Mouse (Mus musculus): Measurements from ENCODE around the gene Arf5.

DNA sequence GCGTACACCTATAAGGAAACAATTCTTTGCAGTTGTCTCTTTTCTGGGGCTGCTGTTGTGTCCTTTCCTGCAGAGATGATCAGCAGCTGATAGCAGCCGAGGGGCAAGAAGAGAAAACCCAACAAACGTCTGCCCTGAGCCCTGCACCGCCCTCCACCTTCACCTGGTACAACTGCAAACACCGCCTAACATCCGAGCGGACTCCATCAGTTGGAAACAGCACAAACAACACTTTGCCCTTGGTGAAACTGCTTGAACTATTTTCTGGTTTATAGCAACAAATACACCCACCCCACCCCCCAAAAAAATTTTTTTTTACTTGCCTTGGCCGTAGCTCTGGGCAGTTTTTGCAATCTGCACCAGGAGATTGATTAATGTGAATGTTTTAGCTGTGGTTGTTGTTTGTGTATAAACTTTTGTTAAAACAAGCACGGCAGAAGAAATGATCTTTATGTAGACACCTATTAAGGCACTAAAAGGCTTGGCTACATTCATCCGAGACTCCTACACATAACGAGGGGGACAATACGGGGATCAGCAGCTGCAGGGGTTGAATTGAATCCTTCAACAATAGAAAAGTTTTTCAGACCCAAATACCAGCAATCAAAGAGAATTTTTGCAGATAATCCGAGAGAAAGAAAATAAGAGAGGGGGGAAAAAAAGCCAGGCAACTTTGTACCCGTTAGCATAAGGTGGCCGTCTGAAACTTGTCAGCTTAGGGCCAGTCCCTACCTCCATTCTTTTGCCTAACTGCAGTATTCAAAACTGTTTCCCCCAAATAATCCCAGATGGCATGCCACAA is 27.1 kb upstream of the Arf5 start:
- TF ChIP-seq CTCF (conservative IDR thresholded peaks at IDR 0.05; ENCODE audit: low read length) (no peak), POU5F1 (IDR thresholded peaks at IDR 0.05; ENCODE audit: borderline replicate concordance, low read length) (no peak)
